Mouse (Mus musculus) spleen, adult 10 weeks (tissue): ENCODE data around the gene Ksr2. TPM values are rescaled to one million over a fixed set of nuclear protein-coding genes. Genes with fewer than 3 reads are reported as not detected.

Source experiments
- polyA plus RNA-seq: library from polyadenylated mRNA; stranded (reverse); fragments of 350-450 nt; fragmentation: Illumina TruSeq; extraction: RNeasy Lipid Tissue Mini Kit (QIAGEN cat#74804); gene quantifications from one replicate; pipeline ENCODE4 v1.2.3, GENCODE M21; 2015; ENCODE audit warnings: low replicate concordance; ENCODE audit not compliant: insufficient read depth

Gene Ksr2
- 0.99 TPM for polyA plus RNA-seq

DNA sequence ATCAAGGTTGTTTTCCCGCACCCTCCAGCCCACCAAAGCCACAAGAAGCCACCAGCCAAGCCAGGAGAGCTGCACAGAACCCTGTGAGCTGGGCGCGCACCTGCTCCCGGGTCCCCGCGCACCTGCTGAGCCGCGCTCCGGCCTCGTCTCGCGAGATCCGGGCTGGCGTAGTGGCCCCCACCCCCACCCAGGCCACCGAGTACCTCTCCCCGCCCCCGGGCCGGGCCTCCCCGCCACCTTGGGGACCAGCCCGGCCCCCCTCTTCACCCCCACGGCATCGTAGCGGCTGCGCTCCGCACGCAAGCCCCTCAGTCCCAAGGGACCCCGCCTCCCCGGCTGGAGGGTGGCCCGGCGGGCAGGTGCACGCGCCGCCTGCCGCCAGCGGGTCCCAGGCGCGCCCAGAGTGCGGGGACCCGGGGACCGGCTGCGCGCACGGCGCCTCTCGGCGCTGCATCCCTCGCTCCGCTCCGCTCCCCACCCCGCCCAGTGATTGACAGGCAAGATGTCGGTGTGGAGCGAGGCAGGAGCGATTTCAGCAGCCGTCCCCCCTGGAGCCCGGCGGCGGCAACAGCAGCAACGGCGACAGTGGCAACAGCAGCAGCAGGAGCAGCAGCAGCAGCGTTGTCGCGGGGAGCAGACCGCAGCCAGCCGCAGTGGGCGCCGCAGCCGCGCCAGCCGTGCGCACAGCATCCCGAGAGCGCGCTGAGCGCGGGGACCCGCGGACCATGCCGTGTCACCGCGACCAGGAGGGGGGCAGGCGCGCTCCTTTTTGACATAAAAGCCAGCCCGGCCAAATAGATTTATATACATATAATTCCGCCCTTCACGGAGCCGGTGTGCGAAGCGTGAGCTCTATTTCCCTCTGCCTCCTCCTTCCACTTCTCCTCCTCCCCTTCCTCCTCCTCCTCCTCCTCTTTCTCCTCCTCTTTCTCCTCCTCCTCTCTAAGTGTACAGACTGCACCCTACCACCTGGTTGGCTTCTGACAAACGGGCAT is at the start of gene Ksr2:
Gene Ksr2 (plus strand): TSS at position 494 of the 995 bp plus-strand sequence.

DNA sequence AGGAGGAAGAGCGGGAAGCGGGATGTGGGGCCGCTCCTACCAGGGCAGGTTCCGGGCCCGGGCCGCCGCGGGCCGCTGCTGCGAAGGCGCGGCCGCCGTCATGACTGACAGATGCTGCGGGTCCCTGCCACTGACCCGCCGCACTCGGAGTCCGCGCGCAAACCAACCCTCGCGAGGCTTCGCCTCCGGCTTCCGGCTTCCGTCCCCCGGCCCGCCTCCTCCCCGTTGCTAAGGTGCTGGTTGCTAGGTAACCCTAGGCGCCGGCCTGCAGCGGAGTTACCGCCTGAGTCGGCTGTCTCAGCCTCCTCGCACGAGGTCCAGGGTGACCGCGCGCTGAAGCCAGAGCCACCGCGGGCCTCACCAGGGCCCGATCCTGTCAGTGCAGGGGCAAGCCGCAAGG is 24.9 kb upstream of the Ksr2 start, which contains the start of gene Rfc5:
Gene Rfc5 (minus strand): TSS at position 171 of the 400 bp plus-strand sequence.

GRCm38 (mm10) chr5:117780681-117781080 is 366.9 kb downstream of the Ksr2 start, which contains the start of gene Nos1:
Gene Nos1, plus strand, starts transcription at chr5:117781032.

Other genes with a start within 250 kb of the Ksr2 start
- 93.1 TPM for gene Pebp1, start 126.4 kb upstream of the Ksr2 start, polyA plus RNA-seq
- gene Vsig10, start 94.9 kb upstream of the Ksr2 start, polyA plus RNA-seq, result 11.2 TPM
- gene Wsb2, start 56.7 kb upstream of the Ksr2 start, polyA plus RNA-seq, result 34.6 TPM
- gene Rfc5, start 25.0 kb upstream of the Ksr2 start, polyA plus RNA-seq, result 20.9 TPM